Mouse (Mus musculus): ENCODE measurements at regions not wholly inside any gene's neighbourhood (a gene's known extent, or its start where the extent isn't known, plus 50 kb on each side); places are given as distances from the start of the nearest gene placed in this dataset.

GRCm38 (mm10) chr3:157710790-157711381, 144.2 kb downstream of the Ptger3 start:
- ATAC-seq (ENCODE audit: insufficient read depth) (no peak), DNase-seq (ENCODE audit: low read depth in 3 of 3, low spot score in 3 of 3) (no peak)
- Histone ChIP-seq H3K27me3 (ENCODE audit: control insufficient read depth, insufficient read depth, low read length) (no peaks in the 10 kb centered on the region), H3K4me2 (ENCODE audit: low read depth) (no peak overlapping the region), H3K36me3 (replicated peaks; ENCODE audit: control insufficient read depth, insufficient read depth, low read depth) (no peaks in the 10 kb centered on the region), H3K4me1 (replicated peaks; ENCODE audit: control insufficient read depth in 2 of 2, insufficient read depth in 2 of 2, low read length in 1 of 2) (no peaks in the 10 kb centered on the region), H3K4me3 (ENCODE audit: insufficient read depth in 1 of 2, low read depth in 2 of 2, low read length in 2 of 2) (no peak overlapping the region), H3K9ac (replicated peaks) (no peak overlapping the region), H3K9me3 (ENCODE audit: control insufficient read depth, low read length) (no peaks in the 10 kb centered on the region), H3K27ac (no peak overlapping the region)
- no peak for TF ChIP-seq EP300 (IDR thresholded peaks at IDR 0.05; ENCODE audit: low read depth)
- TF ChIP-seq CTCF (IDR thresholded peaks at IDR 0.05; ENCODE audit: low read depth), result no peak
- 52% methylated on average over 1 of the region's 1 CpGs for WGBS (ENCODE audit: insufficient replicate concordance)

GRCm38 (mm10) chr3:157699961-157700360, 133.3 kb downstream of the Ptger3 start:
- DNase-seq (ENCODE audit: low read depth in 3 of 3, low spot score in 3 of 3), result no peak

GRCm38 (mm10) chr3:157698529-157698928, 131.8 kb downstream of the Ptger3 start:
- Histone ChIP-seq H3K4me2 (ENCODE audit: low read depth) (no peak overlapping the region), H3K27ac (no peak overlapping the region), H3K9me3 (ENCODE audit: control insufficient read depth, low read length) (no peaks in the 10 kb centered on the region), H3K36me3 (replicated peaks; ENCODE audit: control insufficient read depth, insufficient read depth, low read depth) (no peaks in the 10 kb centered on the region), H3K4me3 (ENCODE audit: insufficient read depth in 1 of 2, low read depth in 2 of 2, low read length in 2 of 2) (no peak overlapping the region), H3K9ac (replicated peaks) (no peak overlapping the region), H3K4me1 (replicated peaks; ENCODE audit: control insufficient read depth in 2 of 2, insufficient read depth in 2 of 2, low read length in 1 of 2) (no peaks in the 10 kb centered on the region; a peak in 1 of 4 replicates), H3K27me3 (ENCODE audit: control insufficient read depth, insufficient read depth, low read length) (no peaks in the 10 kb centered on the region)
- ATAC-seq (ENCODE audit: insufficient read depth) (no peak), DNase-seq (ENCODE audit: low read depth in 3 of 3, low spot score in 3 of 3) (no peak)
- TF ChIP-seq CTCF (IDR thresholded peaks at IDR 0.05; ENCODE audit: low read depth) (no peak), EP300 (IDR thresholded peaks at IDR 0.05; ENCODE audit: low read depth) (no peak)
- WGBS (ENCODE audit: insufficient replicate concordance), result 39% methylated on average over 5 of the region's 5 CpGs

More at GRCm38 (mm10) chr3:157699961-157700360, 133.3 kb downstream of the Ptger3 start:
- H3K27me3 ChIP-seq (ENCODE audit: control insufficient read depth, insufficient read depth, low read length), result no peaks in the 10 kb centered on the region
- no peaks in the 10 kb centered on the region for H3K9me3 ChIP-seq (ENCODE audit: control insufficient read depth, low read length)
- H3K27ac ChIP-seq, result no peak overlapping the region
- H3K9ac ChIP-seq (replicated peaks), result no peak overlapping the region
- no peak overlapping the region for H3K4me2 ChIP-seq (ENCODE audit: low read depth)
- no peak for ATAC-seq (ENCODE audit: insufficient read depth)
- H3K36me3 ChIP-seq (replicated peaks; ENCODE audit: control insufficient read depth, insufficient read depth, low read depth), result no peaks in the 10 kb centered on the region
- TF ChIP-seq EP300 (IDR thresholded peaks at IDR 0.05; ENCODE audit: low read depth), result no peak
- no peaks in the 10 kb centered on the region; a peak in 1 of 4 replicates for H3K4me1 ChIP-seq (replicated peaks; ENCODE audit: control insufficient read depth in 2 of 2, insufficient read depth in 2 of 2, low read length in 1 of 2)
- H3K4me3 ChIP-seq (ENCODE audit: insufficient read depth in 1 of 2, low read depth in 2 of 2, low read length in 2 of 2), result no peak overlapping the region

- no peak for TF ChIP-seq CTCF (IDR thresholded peaks at IDR 0.05; ENCODE audit: low read depth)
- no peak for TF ChIP-seq EP300 (IDR thresholded peaks at IDR 0.05; ENCODE audit: low read depth)
- no peak overlapping the region for H3K9ac ChIP-seq (replicated peaks)
- H3K27me3 ChIP-seq (ENCODE audit: control insufficient read depth, insufficient read depth, low read length), result no peaks in the 10 kb centered on the region
- H3K4me3 ChIP-seq (ENCODE audit: insufficient read depth in 1 of 2, low read depth in 2 of 2, low read length in 2 of 2), result no peak overlapping the region
- 66% methylated on average over 19 of the region's 19 CpGs for WGBS (ENCODE audit: insufficient replicate concordance)
- no peak overlapping the region for H3K27ac ChIP-seq
- H3K36me3 ChIP-seq (replicated peaks; ENCODE audit: control insufficient read depth, insufficient read depth, low read depth), result no peaks in the 10 kb centered on the region
- ATAC-seq (ENCODE audit: insufficient read depth) (no peak), DNase-seq (ENCODE audit: low read depth in 3 of 3, low spot score in 3 of 3) (no peak)
- no peaks in the 10 kb centered on the region for H3K9me3 ChIP-seq (ENCODE audit: control insufficient read depth, low read length)
- no peaks in the 10 kb centered on the region; a peak in 1 of 4 replicates for H3K4me1 ChIP-seq (replicated peaks; ENCODE audit: control insufficient read depth in 2 of 2, insufficient read depth in 2 of 2, low read length in 1 of 2)
- no peak overlapping the region for H3K4me2 ChIP-seq (ENCODE audit: low read depth)
Observed at GRCm38 (mm10) chr3:157695128-157696075, 128.7 kb downstream of the Ptger3 start.
